Mouse (Mus musculus) kidney, embryonic 16.5 days (tissue): Measurements from ENCODE around the gene Cldn9. TPM values are rescaled to one million over a fixed set of nuclear protein-coding genes. Genes with fewer than 3 reads are reported as not detected.

Experiments
- ATAC-seq: fragments of 200-750 bp; cut with Nextera tagmentation; 2 replicates; pipeline ENCODE4 v1.8.0; 2017; ENCODE audit warnings: moderate TSS enrichment; ENCODE audit not compliant: low FRiP score, low TSS enrichment
- H3K27ac ChIP-seq: fragments of 300-500 bp; sonication (generic); 2 replicates; pipeline ENCODE4 v1.5.1; 2014; ENCODE audit warnings: low read length
- H3K27me3 ChIP-seq: fragments of 300-500 bp; sonication (generic); 2 replicates; pipeline ENCODE4 v1.6.1; 2014; ENCODE audit warnings: low read length, control low read depth, mixed read lengths; ENCODE audit not compliant: insufficient read depth
- H3K36me3 ChIP-seq: fragments of 300-500 bp; sonication (generic); 2 replicates; pipeline ENCODE4 v1.6.1; 2014; ENCODE audit warnings: low read length, control low read depth, mixed read lengths; ENCODE audit not compliant: insufficient read depth
- H3K4me1 ChIP-seq: fragments of 300-500 bp; sonication (generic); 2 replicates; pipeline ENCODE4 v1.6.1; 2014; ENCODE audit warnings: low read length, control low read depth, mixed read lengths; ENCODE audit not compliant: insufficient read depth
- H3K4me2 ChIP-seq: fragments of 300-500 bp; sonication (generic); replicated peaks from 2 replicates; pipeline ENCODE4 v1.6.1; 2014; ENCODE audit warnings: low read depth, low read length
- H3K4me3 ChIP-seq: fragments of 300-500 bp; sonication (generic); 2 replicates; pipeline ENCODE4 v1.5.1; 2014; ENCODE audit warnings: mild to moderate bottlenecking, low read length
- H3K9ac ChIP-seq: fragments of 300-500 bp; sonication (generic); replicated peaks from 2 replicates; pipeline ENCODE4 v1.6.1; 2014; ENCODE audit warnings: low read length
- H3K9me3 ChIP-seq: fragments of 300-500 bp; sonication (generic); 2 replicates; pipeline ENCODE4 v1.6.1; 2016; ENCODE audit warnings: low read length, control low read depth
- WGBS: fragments of 180-500 bp; shearing (Covaris S2); extraction: QIAGEN DNeasy Blood & Tissue Kit; methylation state at CpG from one replicate; pipeline ENCODE4 v1.1.7; 2014; 5-methylcytosine and 5-hydroxymethylcytosine counted together
- polyA plus RNA-seq: library from polyadenylated mRNA; unstranded; fragments of >200 nt; fragmentation: Nextera tagmentation; extraction: Ambion mirVana; gene quantifications from 2 replicates; pipeline ENCODE4 v1.2.1, GENCODE M21; 2015

Cldn9 gene
- polyA plus RNA-seq, 1 experiment from 2014 or later: 63.5 TPM

GRCm38 (mm10) chr17:23682530-23682929 lies 1.3 kb downstream of the Cldn9 start:
- Histone ChIP-seq H3K27me3 (peaks cover 41% of the 10 kb centered on the region), H3K9me3 (no peaks in the 10 kb centered on the region), H3K36me3 (no peaks in the 10 kb centered on the region), H3K27ac (peak overlapping the region; percentile 86), H3K4me3 (peak overlapping the region; percentile 49), H3K9ac (peak overlapping the region; percentile 58), H3K4me2 (peak overlapping the region; percentile 56), H3K4me1 (peaks cover 36% of the 10 kb centered on the region)
- WGBS: 52% methylated on average over 3 of the region's 3 CpGs
- ATAC-seq: no peak

GRCm38 (mm10) chr17:23682092-23682491 lies 1.7 kb downstream of the Cldn9 start:
- Histone ChIP-seq H3K4me3 (peak overlapping the region; percentile 49), H3K9ac (peak overlapping the region; percentile 58), H3K27ac (peak overlapping the region; percentile 86), H3K4me1 (peaks cover 37% of the 10 kb centered on the region), H3K27me3 (peaks cover 41% of the 10 kb centered on the region), H3K4me2 (peak overlapping the region; percentile 56), H3K9me3 (no peaks in the 10 kb centered on the region), H3K36me3 (no peaks in the 10 kb centered on the region)
- peak; percentile 14; the same call in 1 of the 2 replicates for ATAC-seq
- 28% methylated on average over 4 of the region's 4 CpGs for WGBS

DNA sequence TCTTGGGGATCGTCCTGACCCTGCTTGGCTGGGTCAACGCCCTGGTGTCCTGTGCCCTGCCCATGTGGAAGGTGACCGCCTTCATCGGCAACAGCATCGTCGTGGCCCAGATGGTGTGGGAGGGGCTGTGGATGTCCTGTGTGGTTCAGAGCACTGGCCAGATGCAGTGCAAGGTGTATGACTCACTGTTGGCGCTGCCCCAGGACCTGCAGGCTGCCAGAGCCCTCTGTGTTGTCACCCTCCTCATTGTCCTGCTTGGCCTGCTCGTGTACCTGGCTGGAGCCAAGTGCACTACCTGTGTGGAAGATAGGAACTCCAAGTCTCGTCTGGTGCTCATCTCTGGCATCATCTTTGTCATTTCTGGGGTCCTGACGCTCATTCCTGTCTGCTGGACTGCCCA lies 2.7 kb downstream of the Cldn9 start:
- 0 out of 2 replicates have a peak overlapping the region, but pooled peaks have one; percentile 13 for H3K9ac ChIP-seq
- no peaks in the 10 kb centered on the region for H3K9me3 ChIP-seq
- H3K36me3 ChIP-seq: no peaks in the 10 kb centered on the region
- H3K4me2 ChIP-seq: peak overlapping the region; percentile 56
- peak overlapping the region; percentile 52; the same call in 1 of the 2 replicates for H3K4me3 ChIP-seq
- no peak for ATAC-seq
- H3K4me1 ChIP-seq: peaks cover 43% of the 10 kb centered on the region
- 46% methylated on average over 10 of the region's 10 CpGs for whole genome bisulfite sequencing
- peak overlapping the region; percentile 86; the same call in 1 of the 2 replicates for H3K27ac ChIP-seq
- peaks cover 43% of the 10 kb centered on the region for H3K27me3 ChIP-seq

- ATAC-seq: no peak
- 64% methylated on average over 9 of the region's 9 CpGs for WGBS
- Histone ChIP-seq H3K9ac (peak overlapping the region; percentile 74), H3K4me2 (peak overlapping the region; percentile 56), H3K27me3 (peaks cover 43% of the 10 kb centered on the region), H3K4me3 (peak overlapping the region; percentile 52), H3K27ac (peak overlapping the region; percentile 54), H3K36me3 (no peaks in the 10 kb centered on the region), H3K4me1 (peaks cover 51% of the 10 kb centered on the region), H3K9me3 (no peaks in the 10 kb centered on the region)
These were observed 3.5 kb downstream of the Cldn9 start for GRCm38 (mm10) chr17:23680336-23680735.

GRCm38 (mm10) chr17:23679127-23679835 lies 4.5 kb downstream of the Cldn9 start, which contains the start of gene Cldn6:
TSS of gene Cldn6 (plus strand) at chr17:23679249.
- Histone ChIP-seq H3K4me3 (peak within 1 kb of the TSS; percentile 52), H3K27ac (peak within 1 kb of the TSS; percentile 54), H3K4me1 (peaks cover 57% of the 10 kb centered on the region), H3K4me2 (peak within 1 kb of the TSS; percentile 56), H3K9ac (peak within 1 kb of the TSS; percentile 74), H3K36me3 (no peaks in the 10 kb centered on the region), H3K9me3 (no peaks in the 10 kb centered on the region), H3K27me3 (peaks cover 39% of the 10 kb centered on the region)
- ATAC-seq: no peak
- 3% methylated on average over 38 of the region's 38 CpGs for WGBS

DNA sequence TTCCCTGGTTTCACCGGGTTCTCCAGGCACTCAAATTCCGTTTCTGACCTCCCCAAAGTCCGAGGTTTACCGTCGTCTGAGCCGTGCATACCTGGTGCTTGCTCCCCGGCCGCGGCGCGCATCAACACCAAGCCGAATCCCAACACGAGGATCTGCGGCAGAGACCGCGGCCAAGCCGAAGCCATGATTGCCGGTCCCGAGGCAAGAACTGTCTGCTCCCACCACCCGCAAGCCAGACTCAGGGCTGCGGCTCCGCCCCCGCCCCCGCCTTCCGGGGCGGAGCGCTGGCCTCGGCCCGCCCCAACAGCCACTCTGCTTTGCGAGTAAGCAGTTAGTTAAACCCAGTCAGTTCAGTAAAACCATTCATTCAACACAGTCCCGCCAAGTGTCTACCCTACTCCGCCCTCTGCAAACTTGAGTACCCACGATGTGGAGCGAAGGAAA lies 6.6 kb downstream of the Cldn9 start, which contains the start of gene Tnfrsf12a:
Tnfrsf12a (minus strand) TSS at position 233 of the 444 bp plus-strand sequence.
- peak within 1 kb of the TSS; percentile 74 for H3K9ac ChIP-seq
- H3K4me2 ChIP-seq: peak within 1 kb of the TSS; percentile 91
- H3K27ac ChIP-seq: peak within 1 kb of the TSS; percentile 85
- H3K36me3 ChIP-seq: no peaks in the 10 kb centered on the region
- peak within 1 kb of the TSS; percentile 65 for H3K4me3 ChIP-seq
- peaks cover 27% of the 10 kb centered on the region for H3K27me3 ChIP-seq
- WGBS: under 1% methylated on average over 34 of the region's 34 CpGs
- peak; percentile 24 for ATAC-seq
- no peaks in the 10 kb centered on the region for H3K9me3 ChIP-seq
- peaks cover 55% of the 10 kb centered on the region for H3K4me1 ChIP-seq

DNA sequence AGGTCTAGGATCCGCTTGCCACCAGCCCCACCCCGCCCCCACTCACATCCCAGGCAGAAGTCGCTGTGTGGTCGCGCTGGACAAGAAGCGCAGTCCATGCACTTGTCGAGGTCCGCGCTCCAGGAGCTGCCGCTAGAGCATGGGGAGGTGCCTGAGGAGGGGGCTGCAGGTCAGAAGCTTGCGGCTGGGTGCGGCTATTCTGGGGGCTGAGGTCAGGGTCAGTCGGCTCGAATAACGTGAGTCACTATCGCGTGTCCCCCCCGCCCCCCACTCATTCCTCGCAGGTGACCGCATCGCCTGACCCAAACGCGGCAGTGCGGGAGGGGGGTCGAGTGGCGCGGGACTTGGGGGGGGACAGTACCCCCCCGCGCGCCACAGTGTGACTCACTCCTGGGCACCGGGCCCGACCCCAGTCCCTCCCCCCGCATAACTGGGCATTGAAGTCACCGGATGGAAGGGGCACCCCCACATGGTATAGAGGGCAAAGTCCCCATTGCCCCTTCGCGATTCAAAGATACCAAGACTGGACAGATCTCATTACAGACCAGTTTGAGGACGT lies 7.3 kb downstream of the Cldn9 start:
- Histone ChIP-seq H3K27ac (peak overlapping the region; percentile 85), H3K9me3 (no peaks in the 10 kb centered on the region), H3K36me3 (no peaks in the 10 kb centered on the region), H3K4me1 (peaks cover 48% of the 10 kb centered on the region), H3K4me2 (peak overlapping the region; percentile 91), H3K4me3 (peak overlapping the region; percentile 65), H3K27me3 (peaks cover 22% of the 10 kb centered on the region), H3K9ac (peak overlapping the region; percentile 74)
- ATAC-seq: no peak
- WGBS: under 1% methylated on average over 31 of the region's 37 CpGs

DNA sequence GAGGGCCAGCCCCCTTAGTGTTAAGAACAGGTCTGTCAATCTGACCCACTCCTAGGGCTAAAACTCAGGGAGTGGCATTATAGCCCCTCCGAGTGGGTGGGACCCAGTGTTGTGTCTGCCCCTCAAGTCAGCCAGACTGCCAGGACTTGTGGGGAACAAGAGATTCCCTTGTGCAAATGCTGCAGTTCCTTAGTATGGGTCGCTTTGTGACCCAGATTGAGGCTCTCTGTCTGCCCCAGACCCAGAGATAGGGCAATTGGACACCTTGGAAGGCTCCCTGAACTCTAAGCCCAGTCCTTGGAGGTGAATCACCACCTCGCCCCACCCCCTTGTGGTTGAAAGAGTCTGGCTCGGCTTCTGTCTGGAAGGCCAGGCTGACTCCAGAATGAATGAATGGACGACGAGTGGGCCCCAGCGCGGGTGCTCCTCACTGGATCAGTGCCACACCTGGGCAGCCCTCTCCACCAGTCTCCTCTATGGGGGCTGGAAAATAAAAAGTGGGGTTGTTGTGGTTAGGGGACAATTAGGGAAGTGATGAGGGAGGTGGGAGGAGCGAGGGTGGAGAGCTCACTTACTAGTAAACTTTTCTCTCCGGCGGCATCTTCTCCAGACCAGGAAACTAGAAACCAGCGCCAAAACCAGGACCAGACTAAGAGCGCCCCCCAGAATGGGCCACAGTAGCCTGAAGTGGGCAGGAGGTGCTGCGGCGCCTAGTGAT lies 8.1 kb downstream of the Cldn9 start:
- peaks cover 42% of the 10 kb centered on the region for H3K4me1 ChIP-seq
- peak overlapping the region; percentile 46; the same call in 1 of the 2 replicates for H3K27ac ChIP-seq
- ATAC-seq: no peak

GRCm38 (mm10) chr17:23675127-23675526 lies 8.7 kb downstream of the Cldn9 start:
- no peak for ATAC-seq
- Histone ChIP-seq H3K27ac (peak overlapping the region; percentile 89), H3K4me2 (peak overlapping the region; percentile 91), H3K9me3 (no peaks in the 10 kb centered on the region), H3K9ac (peak overlapping the region; percentile 82; the same call in 1 of the 2 replicates), H3K27me3 (peaks cover 17% of the 10 kb centered on the region), H3K4me1 (peaks cover 38% of the 10 kb centered on the region), H3K4me3 (no peak overlapping the region; the same call in none of the 2 replicates), H3K36me3 (no peaks in the 10 kb centered on the region; the same call in 1 of the 2 replicates)
- WGBS: 30% methylated on average over 5 of the region's 5 CpGs

More for the DNA sequence above, 8.1 kb downstream of the Cldn9 start:
- Histone ChIP-seq H3K9me3 (no peaks in the 10 kb centered on the region), H3K27me3 (peaks cover 22% of the 10 kb centered on the region), H3K4me2 (peak overlapping the region; percentile 91), H3K4me3 (peak overlapping the region; percentile 65), H3K9ac (peak overlapping the region; percentile 74), H3K36me3 (no peaks in the 10 kb centered on the region)
- 11% methylated on average over 15 of the region's 15 CpGs for WGBS
